Mouse (Mus musculus): ENCODE measurements around the gene Ccdc51.

DNA sequence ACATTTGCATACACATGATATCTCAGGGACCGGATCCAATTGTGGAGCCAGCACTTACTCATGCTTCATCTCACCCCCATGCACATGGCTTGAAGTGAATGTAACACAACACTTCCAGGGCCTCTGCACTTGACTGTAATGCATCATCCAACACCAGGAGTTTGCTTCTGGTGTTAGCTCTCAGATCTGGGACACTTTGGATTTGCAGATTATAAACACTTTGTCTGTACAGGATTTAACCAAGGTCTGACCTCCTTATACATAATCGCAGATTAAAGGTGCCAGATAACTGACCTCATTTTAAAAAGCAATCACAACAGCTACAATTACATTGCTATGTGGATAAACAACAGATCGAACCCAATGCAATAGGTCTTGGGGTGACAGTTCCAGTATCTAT is 1.8 kb upstream of the Ccdc51 start:
- no peak for TF ChIP-seq POLR2A (IDR thresholded peaks at IDR 0.05; ENCODE audit: low read depth, low read length)
- no peak for TF ChIP-seq CTCF (IDR thresholded peaks at IDR 0.05; ENCODE audit: extremely low read depth, insufficient read depth, insufficient read length, insufficient replicate concordance)

All from spleen, adult 2 months (tissue).